Mouse (Mus musculus) kidney, adult 11 months (tissue): Measurements from ENCODE around the gene Chrnb1.

Source experiments
- DNase-seq: peaks from one replicate; pipeline ENCODE4 v3.0.0; 2022

The Chrnb1 gene

GRCm38 (mm10) chr11:69803786-69804651 is 8.3 kb upstream of the Chrnb1 start:
- peak; percentile 79 for DNase-seq

- DNase-seq, result no peak
These were observed 7.6 kb upstream of the Chrnb1 start for GRCm38 (mm10) chr11:69803328-69803727.

GRCm38 (mm10) chr11:69802648-69803105 is 6.9 kb upstream of the Chrnb1 start:
- DNase-seq, result peak; percentile 72

- DNase-seq, result no peak
These were observed 5.7 kb upstream of the Chrnb1 start, which contains the start of gene Fgf11 for GRCm38 (mm10) chr11:69801379-69801977. TSS of gene Fgf11 (minus strand) at chr11:69801857.

- peak; percentile 44 for DNase-seq
These were observed 4.9 kb upstream of the Chrnb1 start for GRCm38 (mm10) chr11:69800392-69801197.

GRCm38 (mm10) chr11:69800138-69800391 is 4.3 kb upstream of the Chrnb1 start:
- DNase-seq, result no peak

- DNase-seq, result no peak
These were observed 3.8 kb upstream of the Chrnb1 start for GRCm38 (mm10) chr11:69799394-69800137.

GRCm38 (mm10) chr11:69797924-69798323 is 2.2 kb upstream of the Chrnb1 start:
- no peak for DNase-seq

- no peak for DNase-seq
These were observed 266 bp upstream of the Chrnb1 start for GRCm38 (mm10) chr11:69795983-69796435.

- no peak for DNase-seq
These were observed 2.3 kb downstream of the Chrnb1 start for GRCm38 (mm10) chr11:69793429-69793828.

- no peak for DNase-seq
These were observed 4.3 kb downstream of the Chrnb1 start for GRCm38 (mm10) chr11:69791420-69791819.

- DNase-seq, result no peak
These were observed 6.3 kb downstream of the Chrnb1 start for GRCm38 (mm10) chr11:69789431-69789830.

GRCm38 (mm10) chr11:69787306-69787705 is 8.4 kb downstream of the Chrnb1 start:
- DNase-seq, result no peak

- DNase-seq, result peak; percentile 38
These were observed 10.9 kb downstream of the Chrnb1 start for GRCm38 (mm10) chr11:69784793-69785272.

- no peak for DNase-seq
These were observed 13.9 kb downstream of the Chrnb1 start for GRCm38 (mm10) chr11:69781828-69782227.

GRCm38 (mm10) chr11:69778985-69779384 is 16.8 kb downstream of the Chrnb1 start:
- no peak for DNase-seq

GRCm38 (mm10) chr11:69778258-69778982 is 17.3 kb downstream of the Chrnb1 start:
- no peak for DNase-seq

- no peak for DNase-seq
These were observed 18.1 kb downstream of the Chrnb1 start for GRCm38 (mm10) chr11:69777504-69778257.

- no peak for DNase-seq
These were observed 19.3 kb downstream of the Chrnb1 start for GRCm38 (mm10) chr11:69776488-69776887.

- DNase-seq, result no peak
These were observed 20.0 kb downstream of the Chrnb1 start for GRCm38 (mm10) chr11:69775716-69776115.

GRCm38 (mm10) chr11:69774961-69775360 is 20.8 kb downstream of the Chrnb1 start:
- no peak for DNase-seq
